Mouse (Mus musculus): ENCODE results near the gene Adam8.
A peak's percentile ranks its signal among the peaks of the same experiment; 100 is the strongest.

Adam8 gene

DNA sequence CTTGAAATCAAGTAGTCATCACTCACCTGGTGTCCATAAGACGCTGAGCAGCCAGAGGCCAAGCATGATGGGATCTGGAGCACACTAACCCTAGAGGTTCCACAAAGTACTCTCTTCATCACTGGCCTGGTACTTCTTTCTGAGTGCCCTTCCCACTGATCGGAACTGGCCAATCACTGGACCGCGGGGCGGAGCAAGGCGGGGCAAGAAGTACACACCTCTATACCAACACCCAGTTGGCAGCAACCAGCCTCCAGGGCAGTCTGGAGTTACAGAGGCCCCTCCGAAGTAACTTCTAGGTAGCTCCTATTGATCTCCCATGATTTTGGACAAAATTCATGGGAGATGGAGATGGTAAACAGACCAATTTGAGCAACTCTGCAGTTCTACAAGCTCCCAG, at the start of gene Adam8:
Adam8 (minus strand) TSS at position 157 of the 400 bp plus-strand sequence.
- DNase-seq, result peak; percentile 45

- DNase-seq, result no peak
Observed at GRCm38 (mm10) chr7:140037171-140037555, 44.8 kb upstream of the Adam8 start.

DNA sequence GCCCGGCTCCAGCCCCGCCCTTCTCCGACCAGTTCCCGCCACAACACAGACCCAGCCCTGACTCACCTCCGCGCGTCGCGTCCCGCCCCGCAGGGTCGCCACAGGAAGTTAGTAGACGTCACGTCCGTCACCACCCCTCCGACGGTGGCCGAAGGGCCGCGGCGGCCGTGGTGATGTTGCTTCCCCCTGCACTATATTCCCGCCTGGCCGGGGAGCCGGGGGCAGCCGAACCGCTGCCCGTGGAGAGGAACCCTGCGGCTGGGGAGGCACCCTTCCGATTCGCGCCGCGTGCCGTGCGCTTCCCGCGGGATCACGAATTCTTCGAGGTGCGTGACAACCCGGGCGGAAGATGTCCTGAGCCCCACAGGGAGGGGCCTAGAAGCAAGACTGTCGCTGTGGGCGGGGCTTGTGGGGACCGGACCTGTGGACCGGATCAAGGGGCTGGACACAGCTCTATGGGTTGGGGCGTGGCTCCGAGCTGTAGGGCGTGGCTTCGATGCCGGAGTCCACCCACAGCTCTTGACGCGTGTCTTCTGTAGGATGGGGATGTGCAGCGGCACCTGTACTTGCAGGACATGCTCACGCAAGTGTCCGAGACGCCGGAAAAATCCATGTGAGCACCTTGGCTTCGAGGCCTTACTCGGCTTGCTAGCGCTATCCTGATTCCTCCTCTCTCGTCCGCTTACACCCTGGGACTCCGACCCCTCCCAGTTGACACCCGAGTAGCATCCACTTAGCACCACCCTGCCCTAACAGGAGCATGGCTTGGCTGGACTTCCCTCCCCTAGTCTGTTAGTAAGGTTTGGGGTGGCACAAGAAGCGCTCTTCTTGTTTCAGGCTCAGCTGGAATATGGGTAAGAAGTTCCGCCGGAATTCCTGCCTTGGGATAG, 44.2 kb upstream of the Adam8 start, which contains the start of the genes Zfp511 and Tubgcp2:
Zfp511 (plus strand) TSS at position 111 of the 890 bp plus-strand sequence.
Tubgcp2 (minus strand) TSS at position 389 of the 890 bp plus-strand sequence.
- peak; percentile 99 for DNase-seq

GRCm38 (mm10) chr7:140035456-140035855, 43.1 kb upstream of the Adam8 start:
- no peak for DNase-seq

DNA sequence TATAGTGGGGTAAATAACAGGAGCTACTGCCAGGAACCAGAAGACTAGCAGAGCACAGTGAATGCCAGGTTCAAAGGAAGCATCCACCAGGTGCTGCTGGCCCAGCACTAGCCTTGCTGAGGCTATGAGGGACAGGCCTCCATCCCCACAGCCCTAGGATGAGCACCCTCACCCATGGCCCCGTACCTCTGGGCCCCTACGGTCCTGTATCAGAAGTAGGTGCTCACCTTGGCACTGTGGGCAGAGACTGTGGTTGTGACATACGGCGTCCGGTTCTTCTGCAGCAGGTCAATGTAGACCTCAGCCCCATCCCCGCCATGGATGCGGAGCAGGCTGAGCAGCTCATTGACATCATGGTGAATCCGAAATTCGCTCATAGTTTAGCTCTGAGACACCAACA, 41.0 kb upstream of the Adam8 start:
- DNase-seq, result no peak

GRCm38 (mm10) chr7:140032366-140032765, 40.0 kb upstream of the Adam8 start:
- DNase-seq, result no peak

- DNase-seq, result no peak
Observed at GRCm38 (mm10) chr7:140031771-140032170, 39.4 kb upstream of the Adam8 start.

DNA sequence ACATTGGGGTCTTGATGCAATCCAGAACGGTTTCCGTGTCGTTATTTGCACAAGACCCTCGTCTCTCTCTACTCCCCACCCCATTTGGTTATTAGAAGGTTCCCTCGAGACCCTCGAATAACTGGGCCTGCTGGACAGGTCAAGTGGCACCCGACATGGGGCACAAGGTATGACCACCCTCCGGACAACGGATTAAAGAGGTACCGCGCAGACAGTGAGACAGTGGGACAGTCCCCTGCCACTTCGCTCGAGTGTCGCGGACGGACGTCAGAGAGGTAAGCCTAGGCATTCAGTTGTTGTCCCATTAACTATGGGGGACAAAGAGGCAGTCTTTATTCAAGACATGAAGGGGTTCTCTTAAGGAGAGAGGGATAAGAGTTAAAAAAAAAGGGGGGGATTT, 19.0 kb upstream of the Adam8 start:
- no peak for DNase-seq

GRCm38 (mm10) chr7:140007781-140008180, 15.4 kb upstream of the Adam8 start:
- DNase-seq, result no peak

- no peak for DNase-seq
Observed at GRCm38 (mm10) chr7:140006861-140007611, 14.7 kb upstream of the Adam8 start.

DNA sequence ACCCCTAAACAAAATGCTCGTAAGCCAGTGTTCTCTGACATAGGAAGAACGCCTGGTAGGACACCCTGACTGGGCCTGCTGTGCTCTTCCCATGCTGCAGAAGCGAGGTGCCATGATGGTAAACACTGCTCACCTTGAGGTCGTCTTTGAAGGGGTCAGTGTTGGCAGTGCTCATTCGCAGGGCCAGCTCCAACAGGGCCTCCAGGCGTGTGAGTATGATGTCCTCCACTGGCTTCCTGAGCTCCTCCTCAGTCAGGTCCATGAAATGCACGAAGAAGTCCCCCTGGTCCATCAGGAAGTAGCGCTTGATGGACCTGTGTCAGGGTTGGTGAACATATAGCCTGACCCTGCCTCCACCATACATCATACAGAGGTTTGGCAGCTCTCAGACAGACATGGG, 12.3 kb upstream of the Adam8 start:
- DNase-seq, result no peak

- DNase-seq, result no peak
Observed at GRCm38 (mm10) chr7:140001086-140001740, 8.9 kb upstream of the Adam8 start.

DNA sequence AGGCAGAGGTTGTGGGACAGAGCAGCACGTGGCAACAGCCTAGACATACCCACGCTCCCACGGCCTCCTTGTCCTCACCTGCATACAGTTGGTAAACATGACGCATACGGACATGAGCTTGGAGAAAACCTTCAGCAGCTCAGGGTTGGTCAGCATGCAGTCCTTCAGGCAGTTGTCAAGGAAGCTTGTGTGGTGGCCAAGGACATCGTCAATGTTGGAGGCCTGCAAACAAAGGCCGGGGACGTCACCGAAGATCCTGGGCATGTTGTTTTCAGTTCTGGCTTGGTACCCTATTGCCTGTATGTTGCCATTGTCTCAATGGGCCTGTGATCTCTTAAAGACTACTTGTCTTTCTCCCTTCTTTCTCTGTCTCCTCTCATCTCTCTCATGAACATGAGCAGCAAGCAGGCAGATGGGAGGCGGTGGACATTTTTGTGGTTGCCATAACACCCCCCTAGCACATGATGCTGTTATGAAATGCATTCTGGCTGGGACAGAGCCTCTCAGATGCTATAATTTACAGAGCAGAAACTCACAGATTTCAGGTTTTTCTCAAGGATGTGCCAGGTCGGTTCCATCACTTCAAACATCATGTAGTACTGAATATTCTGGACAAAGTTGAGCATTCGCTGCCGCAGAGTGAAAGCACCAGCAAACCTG, 6.5 kb upstream of the Adam8 start:
- DNase-seq, result no peak

DNA sequence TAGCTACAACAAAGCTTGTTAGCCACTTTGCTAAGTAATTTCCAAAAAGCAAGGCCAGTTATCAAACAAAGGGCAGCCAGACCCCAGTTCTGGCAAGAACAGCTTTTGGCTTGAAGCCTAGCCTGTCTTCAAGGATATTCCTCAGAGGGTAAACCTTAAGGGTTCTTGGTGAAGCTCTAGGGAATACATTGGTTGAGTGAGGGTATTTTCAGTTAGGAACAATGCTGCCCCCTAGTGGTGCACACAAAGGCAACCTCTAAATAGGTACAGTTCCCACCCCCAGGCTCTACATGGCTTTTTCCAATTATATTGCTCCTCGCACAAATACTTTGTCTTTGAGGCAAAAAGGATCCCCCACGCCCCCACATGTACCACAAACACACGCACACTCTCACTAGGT, 2.3 kb upstream of the Adam8 start:
- peak; percentile 75 for DNase-seq

DNA sequence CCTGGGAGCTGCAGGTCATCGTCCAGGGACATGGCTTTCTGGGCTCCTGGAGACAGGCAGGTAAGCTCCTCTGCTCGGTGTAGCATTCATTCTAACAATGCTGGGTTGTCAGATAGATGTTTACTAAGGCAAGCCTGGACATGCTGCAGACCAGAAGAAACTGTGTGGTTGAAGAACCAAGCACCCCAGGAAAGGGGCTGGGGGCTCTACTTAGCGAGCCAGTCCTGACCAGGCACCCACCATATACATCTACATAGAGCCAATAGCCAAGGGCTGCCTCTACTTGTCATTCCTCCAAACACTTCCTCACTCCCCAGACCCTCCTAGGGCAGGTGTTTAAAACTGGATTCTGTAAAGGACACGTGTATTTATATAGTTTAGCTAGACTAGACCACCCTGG, 1.8 kb upstream of the Adam8 start:
- no peak for DNase-seq

DNA sequence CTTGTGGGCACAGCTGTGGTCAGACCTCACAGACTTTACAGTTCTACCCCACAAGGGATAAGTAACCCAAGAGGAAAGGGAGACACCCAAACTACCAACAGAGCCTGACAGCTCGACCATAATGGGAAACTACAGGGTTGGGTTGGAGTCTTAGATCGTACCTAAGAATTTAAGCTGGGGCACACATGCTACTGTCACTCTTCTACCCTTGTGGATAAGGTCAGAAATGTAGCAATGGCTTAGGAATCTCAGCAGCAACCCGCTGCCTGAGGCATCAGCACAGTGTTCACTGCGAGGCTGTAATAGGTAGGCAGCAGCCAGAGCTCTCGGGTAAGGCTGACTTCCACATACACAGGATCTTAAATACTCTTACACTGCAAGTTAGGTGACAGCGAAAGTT, 1.2 kb upstream of the Adam8 start:
- no peak for DNase-seq

GRCm38 (mm10) chr7:139990864-139991394, 1.4 kb downstream of the Adam8 start:
- no peak for DNase-seq

DNA sequence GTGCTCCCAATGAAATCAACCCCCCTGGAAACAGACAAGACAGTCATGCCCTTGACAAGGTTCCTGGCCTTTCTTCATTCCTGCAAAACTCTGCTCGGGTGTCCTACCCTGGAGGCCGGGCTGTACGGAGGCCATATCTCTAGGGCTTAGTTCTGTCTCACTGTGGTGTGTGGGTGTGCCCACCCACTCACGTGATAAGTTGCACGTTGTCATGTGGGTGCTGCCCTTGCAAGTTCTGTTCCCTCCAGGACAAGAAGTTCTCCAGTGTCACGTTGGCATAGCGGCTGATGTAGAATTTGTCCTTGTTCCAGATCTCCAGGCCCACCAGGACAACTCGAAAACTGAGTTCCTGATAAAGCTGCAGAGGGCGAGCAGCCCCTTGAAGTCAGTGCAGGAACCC, 4.1 kb downstream of the Adam8 start:
- DNase-seq, result no peak

- no peak for DNase-seq
Observed at GRCm38 (mm10) chr7:139984505-139984904, 7.9 kb downstream of the Adam8 start.

- no peak for DNase-seq
Observed at GRCm38 (mm10) chr7:139982058-139982457, 10.3 kb downstream of the Adam8 start.

DNA sequence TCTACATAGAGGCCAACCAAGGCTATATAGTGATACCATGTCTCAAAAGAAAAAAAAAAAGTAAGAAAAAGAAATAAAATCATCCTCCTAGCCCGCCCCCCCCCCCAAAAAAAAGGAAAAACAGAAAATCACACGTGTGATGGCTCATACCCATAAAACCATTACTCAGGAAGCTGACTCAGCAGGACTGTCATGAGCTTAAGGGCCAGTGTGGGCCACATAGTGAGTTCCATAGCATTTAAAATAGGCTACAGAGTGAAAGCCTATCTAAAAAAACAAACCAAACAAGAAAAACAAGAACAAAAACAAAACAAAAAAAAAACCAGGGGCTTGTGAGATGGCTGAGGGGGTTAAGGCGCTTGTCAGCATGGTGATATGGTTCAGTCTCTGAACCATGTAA, 11.6 kb downstream of the Adam8 start:
- DNase-seq, result no peak

- DNase-seq, result peak; percentile 18
Observed at GRCm38 (mm10) chr7:139979011-139979719, 13.2 kb downstream of the Adam8 start.

Data from kidney, postnatal 10 days (tissue).